Mouse (Mus musculus) bone marrow, adult 2 months (tissue): Measurements from ENCODE around the gene Ebf4.

Source experiments
- CTCF ChIP-seq: fragments of 200-500 bp; IDR thresholded peaks from 2 replicates; pipeline ENCODE4 v1.5.1; 2011; ENCODE audit warnings: low read length, control low read depth; ENCODE audit not compliant: control insufficient read depth, insufficient read depth
- POLR2A ChIP-seq: fragments of 200-500 bp; IDR thresholded peaks from 2 replicates; pipeline ENCODE4 v1.6.1; 2011; ENCODE audit warnings: low read depth, mild to moderate bottlenecking, control low read depth, low read length, borderline replicate concordance; ENCODE audit not compliant: control insufficient read depth

DNA sequence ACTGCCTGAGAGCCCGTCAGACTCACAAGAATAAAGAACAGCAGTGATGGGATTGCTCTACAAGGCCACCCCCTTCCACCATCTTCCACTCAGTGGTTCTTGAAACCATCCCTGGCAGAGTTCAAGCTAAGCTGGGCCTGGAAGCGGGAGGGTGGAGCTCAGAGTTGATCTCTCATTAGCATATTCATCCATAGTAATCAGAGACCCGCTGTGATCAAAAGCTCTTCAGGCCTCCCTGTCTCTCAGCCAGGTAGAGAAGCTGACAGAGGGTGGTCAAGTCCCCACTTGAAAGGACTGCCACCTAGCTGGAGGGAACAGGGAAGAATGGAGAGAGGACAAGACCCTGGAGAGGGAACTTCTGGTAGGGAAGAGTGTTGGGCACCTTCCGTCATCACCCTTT is 8.0 kb downstream of the Ebf4 start:
- TF ChIP-seq CTCF (no peak), POLR2A (no peak)
